Mouse (Mus musculus) myocyte (in vitro differentiated cells): ENCODE measurements around the gene Dpep3.
A peak's percentile ranks its signal among the peaks of the same experiment; 100 is the strongest.

Source experiments
- CEBPB ChIP-seq: IDR thresholded peaks from 2 replicates; pipeline ENCODE4 v1.6.1; 2011; ENCODE audit warnings: mild to moderate bottlenecking, moderate library complexity; ENCODE audit not compliant: poor library complexity, insufficient read depth, severe bottlenecking
- E2F4 ChIP-seq: IDR thresholded peaks from one replicate; pipeline ENCODE4 v1.6.1; 2011; ENCODE audit warnings: mild to moderate bottlenecking, control low read depth, moderate library complexity; ENCODE audit not compliant: insufficient read depth
- MAX ChIP-seq: IDR thresholded peaks from one replicate; pipeline ENCODE4 v1.6.1; 2011; ENCODE audit warnings: low read depth, mild to moderate bottlenecking, control low read depth
- MYOD1 ChIP-seq, 3 experiments: IDR thresholded peaks; one replicate each; pipeline ENCODE4 v1.6.1; 2011; ENCODE audit warnings: control low read depth in 2 of 3, low read depth in 2 of 3, mild to moderate bottlenecking in 2 of 3, moderate library complexity in 1 of 3; ENCODE audit not compliant: insufficient read length in 2 of 3, control insufficient read depth in 1 of 3
- MYOG ChIP-seq, 3 experiments: IDR thresholded peaks; one replicate each; pipeline ENCODE4 v1.6.1; 2011; ENCODE audit warnings: control low read depth in 2 of 3, low read depth in 2 of 3, mild to moderate bottlenecking in 2 of 3; ENCODE audit not compliant: insufficient read length in 2 of 3, control insufficient read depth in 1 of 3, insufficient read depth in 1 of 3
- POLR2A ChIP-seq: IDR thresholded peaks from one replicate; pipeline ENCODE4 v1.6.1; 2011; ENCODE audit warnings: low read depth, mild to moderate bottlenecking, control low read depth, moderate library complexity; ENCODE audit not compliant: insufficient read length
- POLR2AphosphoS2 ChIP-seq: IDR thresholded peaks from one replicate; pipeline ENCODE4 v1.6.1; 2011; ENCODE audit warnings: low read depth, control low read depth; ENCODE audit not compliant: insufficient read length
- SRF ChIP-seq: IDR thresholded peaks from one replicate; pipeline ENCODE4 v1.6.1; 2011; ENCODE audit warnings: low read depth; ENCODE audit not compliant: control insufficient read depth, insufficient read length
- TCF12 ChIP-seq: IDR thresholded peaks from one replicate; pipeline ENCODE4 v1.6.1; 2011; ENCODE audit warnings: mild to moderate bottlenecking, control low read depth; ENCODE audit not compliant: poor library complexity, insufficient read depth, severe bottlenecking
- TCF3 ChIP-seq: IDR thresholded peaks from one replicate; pipeline ENCODE4 v1.6.1; 2011; ENCODE audit warnings: low read depth, control low read depth; ENCODE audit not compliant: insufficient read length
- USF1 ChIP-seq: IDR thresholded peaks from one replicate; pipeline ENCODE4 v1.6.1; 2011; ENCODE audit warnings: low read depth, mild to moderate bottlenecking, control low read depth, moderate library complexity

- TF ChIP-seq POLR2A (no peak), TCF3 (no peak), POLR2AphosphoS2 (no peak), MAX (no peak), USF1 (no peak), MYOG (IDR thresholded peaks at IDR 0.05; ENCODE audit: control insufficient read depth in 1 of 3, insufficient read depth in 1 of 3, insufficient read length in 2 of 3, low read depth in 2 of 3) (no peak), E2F4 (no peak), SRF (no peak), CEBPB (peak; percentile 72), TCF12 (no peak), MYOD1 (IDR thresholded peaks at IDR 0.05; ENCODE audit: control insufficient read depth in 1 of 3, insufficient read length in 2 of 3, low read depth in 2 of 3) (no peak)
Measured at GRCm38 (mm10) chr8:106004538-106005207, 25.4 kb upstream of the Dpep3 start.
